Mouse (Mus musculus): ENCODE results near the gene Vsx2. TPM values are rescaled to one million over a fixed set of nuclear protein-coding genes. Genes with fewer than 3 reads are reported as not detected.
"Not testable (repeated sequence)": the region's sequence is repeated elsewhere in the genome, so short reads cannot be mapped to it uniquely, and the experiment has no call there.

Vsx2 gene
- polyA plus RNA-seq, 1 experiment: not detected

DNA sequence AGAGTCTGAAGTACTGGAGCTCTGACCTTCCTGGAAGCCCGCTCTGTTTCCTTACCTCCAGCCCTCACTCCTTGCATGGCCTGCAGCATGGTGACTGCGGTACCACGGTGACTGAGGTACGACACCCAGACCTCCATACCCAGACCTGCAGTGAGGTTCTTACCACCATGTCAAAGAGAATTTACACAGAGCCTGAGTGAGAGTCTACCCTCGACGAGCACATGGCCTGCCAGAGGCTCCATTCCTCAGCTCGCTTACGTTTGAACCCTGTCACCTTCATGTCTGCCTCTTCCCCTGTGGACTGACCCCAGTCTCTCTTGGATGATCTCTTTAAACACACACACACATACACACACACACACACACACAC lies 36.7 kb upstream of the Vsx2 start:
- H3K4me1 ChIP-seq (ENCODE audit: control insufficient read depth, insufficient read depth, low read length): peaks cover 6% of the 10 kb centered on the region; the same call in 1 of the 2 replicates
- H3K27me3 ChIP-seq (replicated peaks; ENCODE audit: control insufficient read depth, insufficient read depth, low read length): no peaks in the 10 kb centered on the region
- DNase-seq: no peak
- H3K4me3 ChIP-seq (ENCODE audit: insufficient read depth, low read depth, low read length): no peak overlapping the region
- no peaks in the 10 kb centered on the region for H3K36me3 ChIP-seq (ENCODE audit: control insufficient read depth, insufficient read depth, low read length)
- TF ChIP-seq CTCF (conservative IDR thresholded peaks at IDR 0.05; ENCODE audit: insufficient read depth, insufficient read length, low read depth, low read length): no peak
- TF ChIP-seq POLR2A (IDR thresholded peaks at IDR 0.05; ENCODE audit: low read depth, low read length): no peak
- no peak overlapping the region for H3K27ac ChIP-seq (ENCODE audit: insufficient read depth, low read depth, low read length)
- WGBS: 80% methylated on average over 8 of the region's 8 CpGs

- peak; percentile 27 for DNase-seq
- 57% methylated on average over 7 of the region's 7 CpGs for WGBS
- no peak overlapping the region for H3K4me3 ChIP-seq (ENCODE audit: insufficient read depth, low read depth, low read length)
- H3K4me1 ChIP-seq (ENCODE audit: control insufficient read depth, insufficient read depth, low read length): peaks cover 6% of the 10 kb centered on the region; the same call in 1 of the 2 replicates
- H3K36me3 ChIP-seq (ENCODE audit: control insufficient read depth, insufficient read depth, low read length): no peaks in the 10 kb centered on the region
- H3K27me3 ChIP-seq (replicated peaks; ENCODE audit: control insufficient read depth, insufficient read depth, low read length): no peaks in the 10 kb centered on the region
- no peak overlapping the region for H3K27ac ChIP-seq (ENCODE audit: insufficient read depth, low read depth, low read length)
- no peak for TF ChIP-seq POLR2A (IDR thresholded peaks at IDR 0.05; ENCODE audit: low read depth, low read length)
- no peak for TF ChIP-seq CTCF (conservative IDR thresholded peaks at IDR 0.05; ENCODE audit: insufficient read depth, insufficient read length, low read depth, low read length)
These were observed 35.7 kb upstream of the Vsx2 start for GRCm38 (mm10) chr12:84533706-84534486.

GRCm38 (mm10) chr12:84539537-84539936 lies 30.0 kb upstream of the Vsx2 start:
- H3K4me3 ChIP-seq (ENCODE audit: insufficient read depth, low read depth, low read length); H3K27ac ChIP-seq (ENCODE audit: insufficient read depth, low read depth, low read length); H3K4me1 ChIP-seq (ENCODE audit: control insufficient read depth, insufficient read depth, low read length); DNase-seq; H3K27me3 ChIP-seq (replicated peaks; ENCODE audit: control insufficient read depth, insufficient read depth, low read length); H3K36me3 ChIP-seq (ENCODE audit: control insufficient read depth, insufficient read depth, low read length): not testable (repeated sequence)
- 93% methylated on average over 3 of the region's 3 CpGs for WGBS
- TF ChIP-seq CTCF (conservative IDR thresholded peaks at IDR 0.05; ENCODE audit: insufficient read depth, insufficient read length, low read depth, low read length): 0 out of 2 replicates have a peak, but pooled peaks have one; percentile 34

GRCm38 (mm10) chr12:84541391-84541958 lies 28.1 kb upstream of the Vsx2 start:
- H3K36me3 ChIP-seq (ENCODE audit: control insufficient read depth, insufficient read depth, low read length): no peaks in the 10 kb centered on the region
- whole genome bisulfite sequencing: 72% methylated on average over 11 of the region's 11 CpGs
- H3K27me3 ChIP-seq (replicated peaks; ENCODE audit: control insufficient read depth, insufficient read depth, low read length): no peaks in the 10 kb centered on the region
- TF ChIP-seq POLR2A (IDR thresholded peaks at IDR 0.05; ENCODE audit: low read depth, low read length) (no peak), CTCF (conservative IDR thresholded peaks at IDR 0.05; ENCODE audit: insufficient read depth, insufficient read length, low read depth, low read length) (no peak)
- no peak overlapping the region for H3K4me3 ChIP-seq (ENCODE audit: insufficient read depth, low read depth, low read length)
- H3K4me1 ChIP-seq (ENCODE audit: control insufficient read depth, insufficient read depth, low read length): no peaks in the 10 kb centered on the region
- no peak overlapping the region for H3K27ac ChIP-seq (ENCODE audit: insufficient read depth, low read depth, low read length)
- no peak for DNase-seq

DNA sequence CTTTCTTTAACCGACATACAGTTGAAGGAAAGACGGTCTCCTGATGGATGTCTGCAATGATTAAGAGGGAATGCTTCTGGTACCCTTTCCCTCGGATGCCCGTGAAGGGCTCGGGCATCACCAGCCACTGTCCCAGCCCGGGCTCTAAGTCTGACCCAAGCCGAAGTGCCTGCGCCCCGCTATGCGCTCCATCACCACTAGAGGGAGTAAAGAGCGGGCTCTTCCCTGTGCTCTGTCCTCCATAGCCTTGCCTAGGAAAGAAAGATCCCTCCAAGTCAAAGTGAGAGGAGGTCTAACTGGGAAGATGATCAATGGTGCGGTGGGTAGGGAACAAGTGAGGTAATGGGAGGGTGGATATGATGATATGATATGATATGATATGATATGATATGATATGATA lies 23.5 kb upstream of the Vsx2 start:
- DNase-seq: peak; percentile 56
- TF ChIP-seq POLR2A (IDR thresholded peaks at IDR 0.05; ENCODE audit: low read depth, low read length) (no peak), CTCF (conservative IDR thresholded peaks at IDR 0.05; ENCODE audit: insufficient read depth, insufficient read length, low read depth, low read length) (peak; percentile 89)

GRCm38 (mm10) chr12:84546577-84547085 lies 22.9 kb upstream of the Vsx2 start:
- no peaks in the 10 kb centered on the region for H3K27me3 ChIP-seq (replicated peaks; ENCODE audit: control insufficient read depth, insufficient read depth, low read length)
- H3K4me1 ChIP-seq (ENCODE audit: control insufficient read depth, insufficient read depth, low read length): no peaks in the 10 kb centered on the region
- no peak for DNase-seq
- H3K4me3 ChIP-seq (ENCODE audit: insufficient read depth, low read depth, low read length): no peak overlapping the region
- no peak overlapping the region for H3K27ac ChIP-seq (ENCODE audit: insufficient read depth, low read depth, low read length)
- WGBS: 80% methylated on average over 2 of the region's 2 CpGs
- H3K36me3 ChIP-seq (ENCODE audit: control insufficient read depth, insufficient read depth, low read length): no peaks in the 10 kb centered on the region
- TF ChIP-seq POLR2A (IDR thresholded peaks at IDR 0.05; ENCODE audit: low read depth, low read length): no peak
- TF ChIP-seq CTCF (conservative IDR thresholded peaks at IDR 0.05; ENCODE audit: insufficient read depth, insufficient read length, low read depth, low read length): no peak

More for the DNA sequence above, 23.5 kb upstream of the Vsx2 start:
- H3K27ac ChIP-seq (ENCODE audit: insufficient read depth, low read depth, low read length): no peak overlapping the region
- no peaks in the 10 kb centered on the region for H3K4me1 ChIP-seq (ENCODE audit: control insufficient read depth, insufficient read depth, low read length)
- no peaks in the 10 kb centered on the region for H3K27me3 ChIP-seq (replicated peaks; ENCODE audit: control insufficient read depth, insufficient read depth, low read length)
- WGBS: 2% methylated on average over 12 of the region's 12 CpGs
- H3K4me3 ChIP-seq (ENCODE audit: insufficient read depth, low read depth, low read length): no peak overlapping the region
- H3K36me3 ChIP-seq (ENCODE audit: control insufficient read depth, insufficient read depth, low read length): no peaks in the 10 kb centered on the region

DNA sequence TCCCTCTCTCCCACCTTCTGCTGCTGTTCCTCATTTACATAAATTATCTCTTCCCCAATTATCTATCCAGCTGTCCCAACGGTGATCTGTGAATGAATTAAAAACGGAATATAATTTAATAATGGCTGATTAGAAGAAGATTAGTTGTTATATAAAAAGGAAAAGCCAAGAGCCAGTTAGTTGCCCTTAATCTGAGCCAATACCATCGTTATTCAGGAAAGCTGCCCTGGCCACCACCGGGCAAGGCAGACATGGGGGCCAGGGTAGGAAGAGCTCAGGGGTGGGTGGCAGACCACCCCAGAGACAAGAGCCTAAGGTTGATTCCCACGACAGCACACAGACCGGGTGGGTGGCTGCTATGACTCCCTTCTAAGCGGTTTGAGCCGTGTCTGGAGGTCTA lies 21.3 kb upstream of the Vsx2 start:
- no peak for DNase-seq
- no peak overlapping the region for H3K4me3 ChIP-seq (ENCODE audit: insufficient read depth, low read depth, low read length)
- no peaks in the 10 kb centered on the region for H3K36me3 ChIP-seq (ENCODE audit: control insufficient read depth, insufficient read depth, low read length)
- 56% methylated on average over 8 of the region's 8 CpGs for WGBS
- no peak overlapping the region for H3K27ac ChIP-seq (ENCODE audit: insufficient read depth, low read depth, low read length)
- H3K27me3 ChIP-seq (replicated peaks; ENCODE audit: control insufficient read depth, insufficient read depth, low read length): no peaks in the 10 kb centered on the region
- H3K4me1 ChIP-seq (ENCODE audit: control insufficient read depth, insufficient read depth, low read length): no peaks in the 10 kb centered on the region
- TF ChIP-seq CTCF (conservative IDR thresholded peaks at IDR 0.05; ENCODE audit: insufficient read depth, insufficient read length, low read depth, low read length): no peak
- TF ChIP-seq POLR2A (IDR thresholded peaks at IDR 0.05; ENCODE audit: low read depth, low read length): no peak

Data from kidney, adult 2 months (tissue).